Mouse (Mus musculus): Measurements from ENCODE around the gene Dalrd3.

Gene Dalrd3

DNA sequence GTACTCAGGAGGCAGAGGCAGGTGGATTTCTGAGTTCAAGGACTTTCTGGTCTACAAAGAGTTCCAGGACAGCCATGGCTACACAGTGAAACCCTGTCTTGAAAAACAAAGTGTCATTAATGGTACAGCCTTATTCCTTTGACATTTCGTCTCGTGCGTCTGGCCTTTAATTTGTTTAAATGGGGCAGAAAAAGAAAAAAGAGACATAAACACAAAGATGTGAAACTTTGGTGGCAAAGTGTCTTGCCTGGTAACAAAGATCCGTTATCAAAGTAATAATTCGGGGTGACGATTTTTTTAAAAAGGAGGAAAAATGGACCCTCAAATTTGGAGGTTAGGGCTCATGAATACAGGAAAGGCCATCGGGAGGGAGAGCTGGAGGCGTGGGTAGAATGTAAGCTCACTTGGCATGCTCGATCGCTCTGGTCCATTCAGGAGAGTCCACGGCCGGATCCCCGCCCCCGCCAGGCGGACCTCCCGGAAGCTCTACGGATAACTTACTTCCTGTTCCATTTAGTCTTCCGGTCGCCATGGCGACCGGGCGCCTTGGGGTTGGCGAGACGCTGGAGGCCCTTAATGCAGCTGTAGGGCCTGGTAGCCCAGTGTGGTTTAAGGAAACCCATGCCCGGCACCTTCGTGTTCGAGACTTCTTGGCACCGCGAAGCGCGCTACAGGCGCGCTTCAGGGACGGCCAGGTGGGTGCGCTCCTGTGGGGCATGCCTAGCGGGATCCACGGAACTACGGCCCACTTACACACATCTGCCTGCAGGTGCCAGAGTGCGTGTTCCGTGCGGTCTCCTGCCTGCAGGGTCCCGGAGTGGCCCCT, at the start of gene Dalrd3:
Gene Dalrd3 (plus strand): TSS at position 506 of the 826 bp plus-strand sequence.
- peak; percentile 93 to 94 for DNase-seq (ENCODE audit: low spot score in 2 of 2)

DNA sequence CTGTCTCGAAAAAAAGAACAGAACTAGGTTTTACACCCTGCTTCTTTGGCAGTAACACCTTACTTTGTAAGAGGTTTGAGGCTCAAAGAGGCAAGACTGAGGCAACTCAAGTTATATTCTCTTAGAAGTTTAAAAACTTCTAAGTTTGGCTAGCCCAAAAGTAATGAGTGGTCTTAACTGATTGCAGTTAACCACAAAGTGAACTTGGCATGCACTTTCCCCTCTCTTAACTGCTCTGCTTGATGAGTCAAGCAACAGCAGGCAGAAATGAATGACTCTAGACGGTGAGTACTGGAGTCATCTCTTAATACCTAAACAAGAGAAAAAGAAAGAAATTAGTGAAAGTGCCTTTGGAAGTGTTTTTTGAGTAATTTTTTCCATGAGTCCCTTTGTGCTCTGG, 48.1 kb upstream of the Dalrd3 start:
- no peak for DNase-seq (ENCODE audit: low spot score in 2 of 2)

DNA sequence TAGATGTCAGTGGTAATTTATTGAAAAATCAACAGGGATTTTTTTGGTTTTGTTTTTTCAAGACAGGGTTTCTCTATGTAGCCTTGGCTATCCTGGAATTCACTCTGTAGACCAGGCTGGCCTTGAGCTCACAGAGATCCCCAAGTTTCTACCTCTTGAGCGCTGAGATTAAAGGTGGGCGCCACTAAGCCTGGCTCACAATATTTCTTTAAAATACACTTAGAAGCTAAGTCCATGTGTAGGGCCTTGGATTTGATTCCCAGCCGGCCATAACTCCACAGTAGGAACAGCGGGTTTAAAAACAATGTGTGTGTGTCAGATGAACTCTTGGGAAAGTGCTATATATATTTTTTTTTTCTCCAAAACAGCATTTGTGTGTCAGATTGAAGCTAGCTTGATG, 46.3 kb upstream of the Dalrd3 start:
- DNase-seq (ENCODE audit: low spot score in 2 of 2), result no peak

DNA sequence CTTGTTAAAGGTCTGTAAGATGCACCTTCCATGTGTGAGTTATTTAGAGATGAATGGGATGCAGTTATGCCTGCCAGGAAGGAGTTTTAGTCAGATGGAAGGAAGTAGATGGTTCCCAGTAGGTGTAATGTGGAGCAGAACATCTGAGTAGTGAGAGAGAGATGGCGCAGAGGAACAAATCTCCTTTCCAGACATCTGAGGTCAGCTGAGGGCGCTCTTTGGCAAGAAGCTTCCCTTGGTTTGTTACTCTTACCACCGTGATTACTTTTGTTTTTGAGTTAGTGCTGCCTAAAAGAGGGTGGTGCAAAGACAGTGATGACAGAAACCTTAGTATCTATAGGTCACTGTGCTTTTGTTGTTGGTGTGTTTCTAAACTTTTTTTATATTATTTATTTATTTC, 44.3 kb upstream of the Dalrd3 start:
- no peak for DNase-seq (ENCODE audit: low spot score in 2 of 2)

DNA sequence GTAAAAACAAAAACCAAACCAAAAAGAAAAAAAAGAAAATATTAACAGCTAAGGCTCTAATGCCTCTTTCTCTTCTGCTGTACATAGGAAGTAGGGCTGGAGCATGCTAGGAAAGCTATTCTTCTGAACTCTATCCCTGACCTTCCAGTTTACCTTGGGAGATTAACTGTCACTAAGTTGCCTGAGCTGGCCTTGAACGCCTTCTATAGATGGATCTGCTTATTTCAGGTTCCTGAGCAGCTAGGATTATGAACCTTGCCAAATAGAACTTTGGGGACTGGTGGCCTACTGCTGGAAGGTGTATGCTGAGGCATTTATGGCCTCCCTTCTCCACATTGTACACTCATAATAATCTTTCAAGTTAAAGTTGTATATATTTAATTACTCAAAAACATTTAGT, 38.7 kb upstream of the Dalrd3 start:
- no peak for DNase-seq (ENCODE audit: low spot score in 2 of 2)

DNA sequence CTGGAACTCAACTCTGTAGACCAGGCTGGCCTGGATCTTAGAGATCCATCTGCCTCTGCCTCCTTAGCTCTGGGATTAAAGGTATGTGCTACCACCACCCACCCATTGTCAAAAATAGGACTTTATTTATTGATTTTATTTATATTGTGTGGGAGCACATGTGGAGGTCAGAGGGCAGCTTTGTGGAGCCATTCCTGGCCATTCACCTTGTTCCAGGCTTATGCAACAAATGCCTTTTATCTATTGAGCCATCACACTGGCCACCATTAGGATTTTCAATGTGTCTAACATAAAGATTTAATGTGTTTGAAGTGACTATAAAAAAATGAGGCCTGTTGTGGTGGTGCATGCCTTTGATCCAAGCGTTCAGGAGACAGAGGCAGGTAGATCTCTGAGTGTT, 38.2 kb upstream of the Dalrd3 start:
- no peak for DNase-seq (ENCODE audit: low spot score in 2 of 2)

DNA sequence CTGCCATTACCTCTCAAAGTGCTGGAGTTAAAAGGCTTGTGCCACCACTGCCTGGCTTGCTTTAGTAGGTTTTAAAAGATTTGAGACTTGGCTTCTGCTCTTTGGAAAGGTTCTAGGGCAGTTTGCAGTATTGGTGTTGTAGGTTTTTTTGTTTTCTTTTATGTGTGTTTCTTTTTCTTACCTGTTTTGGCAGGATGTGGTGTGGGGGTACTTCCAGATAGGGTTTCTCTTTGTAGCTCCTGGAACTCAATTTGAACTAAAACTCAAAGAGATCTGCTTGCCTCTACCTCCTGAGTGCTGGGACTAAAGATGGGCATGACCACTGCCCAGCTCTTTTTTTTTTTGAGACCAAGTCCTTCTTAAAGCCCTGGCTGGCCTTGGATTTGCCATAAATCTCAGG, 28.8 kb upstream of the Dalrd3 start:
- no peak for DNase-seq (ENCODE audit: low spot score in 2 of 2)

DNA sequence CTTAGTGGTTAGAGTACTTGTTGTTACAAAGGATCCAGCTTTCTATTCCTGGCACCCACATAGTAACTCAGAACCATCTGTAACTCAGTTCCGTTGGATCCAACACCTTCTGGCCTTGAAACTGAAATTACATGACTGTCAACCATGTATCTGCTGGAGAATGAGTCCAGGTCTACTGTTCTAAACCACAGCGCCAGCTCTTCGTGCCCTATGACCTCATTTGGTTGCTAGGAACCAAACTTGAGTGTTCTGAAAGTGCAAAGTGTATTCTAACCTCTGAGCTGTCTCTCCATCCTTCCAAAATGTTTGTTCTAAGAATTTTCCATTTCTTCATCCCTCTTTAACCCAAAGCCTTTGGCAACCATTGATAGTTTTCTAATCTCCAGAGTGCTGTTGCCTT, 23.7 kb upstream of the Dalrd3 start:
- no peak for DNase-seq (ENCODE audit: low spot score in 2 of 2)

DNA sequence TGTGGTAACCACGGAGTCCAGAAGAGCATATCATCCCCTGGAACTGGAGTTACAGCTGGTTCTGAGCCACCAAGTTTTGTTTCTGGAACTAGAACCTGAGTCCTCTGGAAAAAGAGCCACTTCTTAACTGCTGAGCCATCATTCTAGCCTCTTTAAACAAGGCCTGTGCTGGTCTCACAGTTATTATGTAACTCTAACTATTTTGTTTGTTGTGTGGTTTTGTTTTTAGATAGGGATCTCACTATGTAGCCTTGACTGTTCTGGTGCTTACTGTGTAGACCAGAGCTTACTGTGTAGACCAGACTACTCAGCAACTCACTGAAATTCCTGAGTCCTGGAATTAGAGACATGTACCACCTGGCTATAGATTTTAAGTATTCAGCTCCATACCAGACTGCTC, 22.8 kb upstream of the Dalrd3 start:
- no peak for DNase-seq (ENCODE audit: low spot score in 2 of 2)

DNA sequence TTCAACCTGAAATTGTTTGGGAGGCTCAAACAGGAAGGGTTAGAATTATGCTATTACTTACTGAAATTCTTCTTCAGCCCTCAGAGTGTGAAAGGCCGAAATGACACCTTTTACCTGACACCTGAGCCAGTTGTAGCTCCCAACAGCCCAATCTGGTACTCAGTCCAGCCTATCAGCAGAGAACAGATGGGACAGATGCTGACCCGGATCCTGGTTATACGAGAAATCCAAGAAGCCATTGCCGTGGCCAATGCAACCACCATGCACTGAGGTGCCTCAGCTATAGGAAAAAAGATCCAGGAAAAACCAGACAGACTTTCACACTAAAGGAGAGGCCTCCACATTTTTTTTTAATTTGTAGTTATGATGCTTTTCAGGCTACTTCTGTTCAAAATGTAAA, 10.5 kb upstream of the Dalrd3 start:
- DNase-seq (ENCODE audit: low spot score in 2 of 2), result no peak

DNA sequence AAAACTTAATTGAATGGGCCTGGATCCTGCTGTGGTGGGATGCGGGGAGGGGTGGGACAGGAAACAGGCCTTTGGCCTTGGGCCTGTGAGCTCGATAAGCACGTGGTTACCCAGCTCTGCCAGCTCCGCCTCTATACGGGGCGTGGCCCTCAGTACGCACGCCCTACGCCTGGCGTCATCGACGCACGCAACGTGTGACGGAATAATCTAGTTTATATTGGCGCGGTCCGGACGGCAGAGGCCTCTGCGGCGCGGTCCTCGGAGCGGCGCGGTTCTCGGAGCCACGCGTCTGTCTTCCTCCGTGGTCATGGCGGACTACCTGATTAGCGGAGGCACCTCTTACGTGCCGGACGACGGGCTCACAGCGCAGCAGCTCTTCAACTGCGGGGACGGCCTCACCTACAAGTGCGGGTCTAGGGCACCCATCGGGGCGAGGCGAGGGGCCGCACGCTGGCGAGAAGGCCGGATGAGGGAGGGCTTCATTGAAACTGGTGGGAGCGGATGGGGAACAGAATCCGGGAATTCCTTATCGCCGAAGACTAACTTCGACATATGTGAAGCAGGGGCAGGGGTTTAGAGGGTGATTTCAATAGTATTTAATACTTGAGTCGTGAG, 9.4 kb upstream of the Dalrd3 start, which contains the start of gene Impdh2:
Gene Impdh2 (plus strand): TSS at position 60 of the 615 bp plus-strand sequence.
- peak; percentile 90 to 92 for DNase-seq (ENCODE audit: low spot score in 2 of 2)

DNA sequence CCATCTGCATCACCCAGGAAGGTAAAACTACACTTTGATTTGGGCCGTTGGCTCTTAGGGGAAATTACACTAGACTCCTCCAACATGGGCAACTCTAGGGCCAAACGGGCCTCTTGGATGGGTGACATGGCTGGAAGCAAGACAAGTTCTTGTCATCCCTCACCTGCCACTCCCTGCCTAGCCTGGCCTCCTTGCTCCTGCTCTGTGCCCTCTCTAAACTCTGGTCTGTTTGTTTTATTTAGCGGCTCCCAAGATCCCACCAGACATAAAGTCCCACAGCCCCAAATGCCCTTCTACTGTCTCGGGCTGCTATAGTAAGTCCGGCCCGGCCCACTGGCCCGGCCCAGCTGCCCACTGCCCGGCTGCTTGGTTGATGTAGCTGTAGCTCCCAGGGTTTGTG, 6.0 kb upstream of the Dalrd3 start:
- DNase-seq (ENCODE audit: low spot score in 2 of 2), result no peak

DNA sequence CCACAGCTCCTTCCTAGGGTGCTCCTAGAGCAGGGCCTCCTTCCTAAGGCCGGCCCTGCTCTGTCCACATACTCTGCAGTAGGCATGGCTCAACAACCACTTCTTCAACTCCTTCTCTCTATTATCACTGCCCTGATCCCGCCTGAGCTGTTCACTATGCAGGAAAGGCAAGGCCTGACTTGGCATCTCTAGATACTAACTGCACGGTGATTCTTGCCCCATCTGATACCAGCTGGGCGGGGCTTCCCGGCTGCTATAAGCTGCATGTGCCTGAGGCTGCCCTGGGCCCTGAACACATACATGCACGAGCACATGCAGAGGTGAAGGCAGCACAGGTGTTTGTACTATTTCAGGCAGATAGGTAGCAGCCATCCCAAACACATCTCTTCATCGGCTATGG, 5.6 kb upstream of the Dalrd3 start:
- DNase-seq (ENCODE audit: low spot score in 2 of 2), result no peak

DNA sequence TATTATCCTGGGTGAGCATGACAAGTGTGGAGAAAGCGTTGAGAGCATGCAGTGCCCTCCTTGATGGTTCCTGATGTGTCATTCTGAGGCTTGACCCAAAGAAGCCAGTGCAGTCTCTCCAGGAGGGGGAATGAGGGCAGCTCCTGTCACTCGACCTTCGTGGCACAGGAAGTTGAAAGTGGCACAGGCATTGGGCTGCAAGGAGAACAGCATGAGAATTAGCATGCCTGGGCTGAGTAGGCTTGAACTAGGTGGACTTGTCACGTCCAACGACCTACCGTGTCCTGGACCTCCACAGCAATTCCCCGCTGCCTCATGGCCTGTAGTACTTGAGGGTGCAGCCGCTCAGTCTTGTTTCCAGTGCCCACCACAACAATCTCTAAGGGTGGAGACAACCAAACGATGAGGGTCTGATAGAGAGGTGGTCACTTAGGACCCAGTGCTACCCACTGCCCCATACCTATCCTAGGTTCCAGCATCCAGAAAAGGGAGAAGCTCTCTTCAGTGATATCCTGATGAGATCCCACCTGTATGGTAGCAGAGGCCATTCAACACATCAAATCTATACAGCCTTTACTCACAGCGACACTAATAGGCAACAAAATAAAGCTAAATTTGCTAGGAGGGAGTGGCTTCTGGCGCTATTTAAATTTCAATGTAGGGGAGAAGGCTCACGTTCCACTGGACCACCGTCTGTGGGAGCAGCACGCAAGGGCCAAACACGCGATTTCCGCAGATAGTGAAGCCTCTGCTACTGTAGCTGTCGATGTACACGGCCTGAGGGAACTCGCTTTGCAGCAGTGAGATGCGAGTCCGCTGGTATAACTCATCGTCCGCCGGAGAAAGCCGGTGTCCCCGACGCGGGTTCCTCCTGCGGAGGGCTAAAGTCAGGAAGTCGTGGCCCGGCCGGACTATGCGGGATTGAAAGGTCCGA, 3.5 kb upstream of the Dalrd3 start:
- no peak for DNase-seq (ENCODE audit: low spot score in 2 of 2)

DNA sequence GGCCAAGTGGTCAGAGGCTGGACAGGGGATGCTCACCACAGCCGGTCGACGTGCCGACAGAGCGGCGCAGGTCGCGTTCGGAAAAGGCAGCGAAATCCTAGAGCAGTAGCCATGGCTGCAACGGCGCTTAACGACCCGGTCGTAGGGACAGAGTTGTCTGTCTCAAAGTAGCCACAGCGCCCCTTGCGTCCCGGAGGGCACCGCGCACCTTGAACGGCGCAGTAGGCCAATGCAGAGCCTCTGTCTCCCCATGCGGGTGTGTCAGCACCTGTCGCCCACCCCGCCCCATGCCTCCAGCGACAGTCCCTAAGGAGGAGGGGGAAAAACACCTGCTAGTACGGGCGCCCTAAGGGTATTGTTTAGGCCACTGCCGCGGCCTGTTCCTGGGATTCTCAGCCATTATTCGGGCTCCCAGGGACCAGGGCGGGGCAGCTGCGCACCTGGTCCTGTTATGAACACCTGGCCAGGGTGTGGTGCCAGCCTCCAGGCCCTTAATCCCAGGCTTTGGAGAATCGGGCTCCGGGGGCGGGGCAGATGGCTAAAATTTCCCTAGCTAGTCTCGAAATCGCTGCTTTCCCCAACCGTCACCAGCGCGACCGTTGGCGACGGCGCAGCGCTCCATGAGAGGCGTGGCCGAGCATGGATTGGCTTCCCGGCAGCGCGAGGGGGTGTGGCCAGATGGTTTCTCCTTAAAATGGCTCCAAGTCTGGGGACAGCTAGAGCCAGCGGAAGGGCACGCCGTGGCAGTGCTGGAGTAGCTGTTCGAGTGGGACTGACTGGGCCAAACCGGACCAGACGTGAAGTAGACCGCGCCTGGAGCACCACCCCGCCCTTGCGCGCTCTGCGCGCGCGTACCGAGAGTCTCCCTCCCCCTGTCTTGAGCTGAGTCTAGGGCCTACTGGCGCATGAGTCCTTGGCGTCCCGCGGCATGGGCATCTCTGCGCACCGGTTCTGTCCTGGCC, 2.6 kb upstream of the Dalrd3 start, which contains the start of gene Ndufaf3:
Gene Ndufaf3 (minus strand): TSS at position 620 of the 962 bp plus-strand sequence.
- DNase-seq (ENCODE audit: low spot score in 2 of 2), result peak; percentile 93 to 95

DNA sequence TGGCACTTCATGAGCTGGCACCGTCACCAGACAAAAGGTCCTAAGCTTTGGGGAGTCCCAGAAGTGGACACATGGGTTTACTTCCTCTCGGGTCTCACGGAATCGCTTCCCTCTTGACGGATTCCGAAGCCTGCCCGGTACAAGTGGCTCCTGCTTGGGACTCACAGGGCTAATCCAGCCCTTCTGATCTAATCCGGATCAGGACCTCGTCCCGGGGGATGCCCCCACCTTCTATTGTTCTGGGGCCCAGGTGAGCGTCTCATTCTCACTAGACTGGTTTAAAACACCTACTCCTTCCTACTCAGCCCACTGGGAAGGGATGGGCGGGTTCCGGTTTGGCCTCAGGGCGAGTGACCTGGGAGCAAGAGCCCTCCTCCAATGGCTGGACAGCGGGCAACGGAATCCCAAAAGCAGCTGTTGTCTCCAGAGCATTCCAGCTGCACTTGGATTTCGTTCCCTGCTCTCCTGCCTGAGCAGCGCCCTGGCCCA, 1.7 kb upstream of the Dalrd3 start:
- no peak for DNase-seq (ENCODE audit: low spot score in 2 of 2)

DNA sequence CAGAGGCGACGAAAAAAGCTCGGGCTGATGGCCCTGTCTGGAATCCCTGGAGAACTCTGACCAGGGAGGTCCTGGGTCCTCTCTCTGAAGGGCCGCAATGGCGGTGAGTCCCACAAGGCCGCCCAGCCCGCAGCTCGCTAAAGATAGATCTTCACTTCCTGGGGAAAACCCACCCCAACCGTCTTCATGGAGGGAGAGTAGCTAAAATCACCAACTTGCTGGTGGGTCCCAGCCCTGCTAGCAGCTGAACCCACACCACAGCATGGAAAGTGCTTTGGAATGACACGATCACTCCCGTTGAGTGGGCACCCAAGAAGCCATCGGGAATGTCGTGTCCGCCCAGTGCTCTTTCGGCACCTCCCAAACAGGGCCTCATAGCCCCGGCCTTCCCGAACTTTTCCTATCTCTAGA, 1.2 kb upstream of the Dalrd3 start:
- DNase-seq (ENCODE audit: low spot score in 2 of 2), result no peak

DNA sequence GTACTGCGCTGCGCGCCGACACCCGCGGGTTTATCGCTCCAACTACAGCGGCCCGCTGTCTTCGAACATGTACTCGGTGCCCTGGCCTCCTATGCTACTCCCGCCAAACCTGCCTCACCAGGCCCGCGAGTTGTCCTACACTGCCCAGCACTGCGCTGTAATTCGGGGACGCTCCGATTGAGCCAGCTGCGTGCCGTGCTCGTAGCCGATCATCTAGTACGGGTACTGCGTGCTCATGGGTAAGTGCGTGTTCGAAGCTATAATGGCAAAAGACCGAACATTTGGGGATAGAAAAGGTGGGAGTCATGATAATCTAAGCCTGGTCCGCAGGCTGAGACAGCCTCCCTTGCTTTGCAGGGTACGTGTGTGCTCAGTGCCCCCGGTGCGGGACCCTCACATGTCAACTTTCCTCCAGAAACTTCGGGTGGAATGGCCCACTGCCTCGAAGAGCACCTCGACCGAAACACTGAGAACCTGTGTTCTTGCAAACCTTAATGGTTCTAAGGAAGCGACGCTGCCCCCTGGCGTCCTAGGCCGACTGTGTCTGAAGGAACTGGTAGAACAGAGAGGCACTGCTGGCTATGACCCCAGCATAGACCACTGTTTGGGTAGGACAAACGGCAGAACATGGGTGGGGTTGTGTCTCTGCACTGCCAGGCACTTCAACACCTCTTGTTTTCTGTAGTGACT, 666 bp downstream of the Dalrd3 start:
- no peak for DNase-seq (ENCODE audit: low spot score in 2 of 2)

DNA sequence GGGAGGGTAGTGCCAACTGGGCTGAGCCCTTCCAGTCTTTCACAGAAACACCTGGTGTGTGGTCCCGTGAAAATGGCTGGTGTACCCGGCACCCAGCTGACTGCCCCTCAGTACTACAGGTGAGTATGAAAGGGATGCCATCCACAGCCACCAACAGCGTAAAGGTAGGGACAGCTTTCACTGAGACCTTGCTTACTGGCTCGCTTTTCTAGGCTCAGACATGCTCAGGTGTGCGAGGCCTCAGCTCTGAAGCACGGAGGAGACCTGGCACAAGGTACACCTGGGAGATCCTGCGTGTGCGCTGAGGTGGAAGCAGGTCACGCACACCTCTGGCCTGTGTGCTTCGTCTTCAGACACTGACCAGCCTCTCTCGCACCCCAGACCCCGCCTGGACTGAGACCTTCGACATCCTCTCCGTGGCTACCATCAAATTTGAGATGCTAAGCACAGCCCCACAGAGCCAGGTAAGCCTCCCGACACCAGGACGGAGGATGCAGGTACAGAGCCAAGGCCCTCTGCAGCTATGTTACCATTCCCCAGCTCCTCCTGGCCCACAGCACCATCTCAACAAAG, 1.8 kb downstream of the Dalrd3 start:
- DNase-seq (ENCODE audit: low spot score in 2 of 2), result no peak

DNA sequence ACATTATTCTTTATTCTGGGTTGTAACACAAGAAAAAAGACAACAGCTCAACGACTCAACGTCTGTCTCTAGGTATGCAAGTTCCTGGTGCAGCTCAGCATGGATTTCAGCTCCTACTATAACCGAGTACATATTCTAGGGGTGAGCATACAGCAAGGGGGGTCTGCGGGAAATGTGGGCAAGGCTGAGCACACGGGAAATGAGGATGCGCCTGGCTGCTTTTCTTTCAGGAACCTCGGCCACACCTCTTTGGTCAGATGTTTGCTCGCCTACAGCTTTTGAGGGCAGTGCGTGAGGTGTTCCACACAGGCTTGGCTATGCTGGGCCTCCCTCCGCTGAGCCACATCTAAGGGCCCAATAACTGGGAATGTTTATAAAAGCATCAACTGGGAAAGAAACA, 2.6 kb downstream of the Dalrd3 start:
- no peak for DNase-seq (ENCODE audit: low spot score in 2 of 2)
